Comparison of ENCODE assay signal across 9 mouse cellular contexts in the genomic region with DNA sequence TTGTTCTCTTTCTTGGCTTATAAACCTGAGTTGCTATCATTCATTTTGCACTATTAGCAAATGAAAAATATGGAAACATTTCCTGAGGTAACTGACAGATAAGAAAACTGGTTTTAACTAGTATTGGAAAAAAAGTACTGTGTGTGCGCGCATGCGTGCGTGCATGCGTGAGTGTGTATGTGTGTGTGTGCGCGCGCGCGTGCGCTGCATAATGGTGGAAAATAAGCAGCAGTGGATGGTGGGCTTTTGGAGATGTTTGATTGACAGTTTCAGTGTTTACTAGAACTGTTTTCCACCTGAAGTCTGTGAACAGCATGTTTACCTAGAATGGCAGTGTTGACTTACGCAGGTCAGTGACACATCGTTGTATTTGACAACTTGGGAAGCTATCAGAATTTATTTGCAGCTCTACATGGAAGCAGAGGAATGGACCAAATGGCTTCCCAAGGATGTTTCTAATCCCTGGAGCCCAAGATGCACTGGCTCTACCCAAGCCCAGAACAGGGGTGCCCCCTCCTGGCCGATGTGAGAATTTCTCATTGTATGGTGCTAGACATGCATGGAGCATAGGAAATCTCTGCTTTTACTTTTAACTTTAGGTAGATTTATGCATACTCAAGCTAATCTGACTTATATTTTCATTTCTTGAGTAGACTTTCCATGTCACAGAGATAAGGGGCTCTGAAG.
A peak's percentile ranks its signal among the peaks of the same experiment; 100 is the strongest.
DNase-seq lines count a peak whose midpoint lies in the region; ATAC-seq lines count a peak whose summit lies in the region.
"Had no signal": no experiment of that assay in that cellular context is flagged by ENCODE, and none has a peak within 500 bp of the region (broad histone marks: within the 10 kb centered on the region; RNA-seq: fewer than 3 reads in every experiment).

No protein-coding gene starts in this region.

- no peak overlapping the region for H3K27ac ChIP-seq in midbrain, embryonic 10.5 days (replicated peaks)

- H3K4me3 ChIP-seq in midbrain, embryonic 10.5 days: no peak overlapping the region
- H3K4me3 ChIP-seq: megakaryocyte, embryonic 14.5 days had no signal

- WGBS in midbrain, embryonic 10.5 days: 85% methylated on average over 14 of the region's 14 CpGs

- no peaks in the 10 kb centered on the region for H3K36me3 ChIP-seq in midbrain, embryonic 10.5 days

- peaks cover 26% of the 10 kb centered on the region for H3K27me3 ChIP-seq in midbrain, embryonic 10.5 days (ENCODE audit: low read depth, poor library complexity, severe bottlenecking)

- no peaks in the 10 kb centered on the region for H3K4me1 ChIP-seq in midbrain, embryonic 10.5 days
- H3K4me1 ChIP-seq: megakaryocyte, embryonic 14.5 days had no signal

- H3K9me3 ChIP-seq in midbrain, embryonic 10.5 days (replicated peaks): no peaks in the 10 kb centered on the region
- H3K9me3 ChIP-seq: megakaryocyte, embryonic 14.5 days had no signal

- peak; percentile 6 for DNase-seq in T-cell, adult 2 months (ENCODE audit: low spot score)
- DNase-seq in cerebellum, adult 9-11 months: peak; percentile 57
- DNase-seq in frontal cortex, postnatal 25 days (ENCODE audit: low spot score in 2 of 2): peak; percentile 59 to 76
- DNase-seq in hindlimb bud, embryonic 11.5 days (ENCODE audit: extremely low spot score, low read depth, low spot score): peak; percentile 53
- peak; percentile 44 for DNase-seq in left cerebral cortex, adult 11 months (ENCODE audit: low spot score)
- DNase-seq in midbrain, embryonic 10.5 days (ENCODE audit: low spot score): peak; percentile 79
- DNase-seq in skeletal muscle tissue, adult 2 months (ENCODE audit: low read depth, low spot score): peak; percentile 64

- no peak for ATAC-seq in erythroid progenitor cell, adult 5-6 weeks (replicated peaks; ENCODE audit: low FRiP score, poor library complexity, severe bottlenecking)

Comparison
In these comparisons a context has a peak if more than half of its experiments do, and no peak if none do; other contexts are left out.
1. DNase-seq: peak in every context shown above with its lines; median percentile 79 in midbrain, embryonic 10.5 days; 68 in frontal cortex, postnatal 25 days; 64 in skeletal muscle tissue, adult 2 months; 57 in cerebellum, adult 9-11 months; 53 in hindlimb bud, embryonic 11.5 days; 44 in left cerebral cortex, adult 11 months; 6 in T-cell, adult 2 months.